Mouse (Mus musculus) cerebellum, postnatal 10 days (tissue): ENCODE measurements around the gene Ppdpf.
A peak's percentile ranks its signal among the peaks of the same experiment; 100 is the strongest.

Source experiments
- DNase-seq, 2 experiments: peaks; one replicate each; pipeline ENCODE4 v3.0.0; 2021; ENCODE audit warnings: mixed read lengths in 2 of 2

Gene Ppdpf

DNA sequence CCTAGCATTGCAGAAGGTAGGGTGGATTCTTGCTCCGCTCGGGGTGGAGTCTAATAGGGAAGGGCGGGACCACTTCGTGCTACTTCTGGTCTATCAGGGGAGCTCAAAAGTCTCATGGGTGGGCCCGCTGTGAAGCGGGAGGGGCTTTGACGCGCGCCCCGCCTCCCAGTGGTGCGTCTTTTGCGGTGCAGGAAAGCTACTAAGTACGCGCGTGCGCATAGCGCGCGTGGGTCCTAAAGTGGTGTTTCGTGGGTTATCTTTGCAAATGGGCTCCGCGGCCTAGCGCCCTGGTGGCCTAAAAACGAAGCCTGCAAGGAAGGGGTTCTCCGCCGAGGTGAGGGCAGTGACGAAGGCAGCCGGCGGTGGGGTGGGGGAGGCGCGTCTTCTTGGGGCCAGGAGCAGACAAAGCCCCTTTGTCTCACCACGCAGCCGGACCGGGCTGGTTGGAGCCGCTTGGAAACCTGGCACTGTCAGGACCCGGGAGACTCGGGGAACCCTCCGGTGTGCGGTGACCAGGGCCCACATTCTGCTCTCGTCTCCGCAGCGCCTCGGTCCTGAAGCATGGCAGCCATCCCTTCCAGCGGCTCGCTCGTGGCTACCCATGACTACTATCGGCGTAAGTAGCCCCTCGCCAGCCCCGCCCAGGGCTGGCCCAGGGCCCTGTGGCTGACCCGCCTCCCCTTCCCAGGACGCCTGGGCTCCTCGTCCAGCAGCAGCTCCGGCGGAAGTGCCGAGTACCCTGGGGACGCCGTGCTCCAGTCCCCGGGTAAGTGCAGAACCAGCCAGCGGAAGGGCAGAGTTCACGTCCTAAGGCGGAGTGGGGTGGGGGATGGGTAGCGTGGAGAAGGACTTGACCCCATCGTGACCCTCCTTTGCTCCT, at the start of gene Ppdpf:
Gene Ppdpf (plus strand): TSS at position 127 of the 880 bp plus-strand sequence.
- peak; percentile 87 to 89 for DNase-seq

DNA sequence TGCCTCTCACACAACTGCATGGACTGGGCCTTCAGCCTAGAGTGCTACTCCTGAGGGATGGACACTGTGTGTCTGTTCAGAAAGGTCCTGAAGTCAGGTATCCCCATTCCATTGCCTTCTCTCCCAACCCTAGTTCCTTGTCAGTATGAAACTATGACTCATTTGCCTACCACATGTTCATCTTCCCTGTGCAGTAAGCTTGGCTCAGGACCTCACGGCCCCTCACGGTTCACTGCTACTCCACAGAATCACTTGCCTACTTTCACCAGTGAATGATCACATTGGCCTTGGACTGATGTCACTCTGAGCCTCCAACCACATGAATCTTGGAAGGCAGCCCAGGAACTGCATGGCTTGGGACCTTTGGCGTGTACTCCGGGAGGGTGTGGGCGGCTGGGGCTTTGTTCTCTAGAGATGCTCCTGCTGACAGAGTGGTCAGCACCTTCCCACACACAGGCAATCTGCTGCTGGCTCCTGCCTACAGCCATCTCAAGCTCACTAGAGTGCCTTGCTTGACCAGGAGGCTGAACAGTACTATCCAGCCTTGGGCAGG, 47.3 kb upstream of the Ppdpf start:
- DNase-seq: peak; percentile 74 to 76

DNA sequence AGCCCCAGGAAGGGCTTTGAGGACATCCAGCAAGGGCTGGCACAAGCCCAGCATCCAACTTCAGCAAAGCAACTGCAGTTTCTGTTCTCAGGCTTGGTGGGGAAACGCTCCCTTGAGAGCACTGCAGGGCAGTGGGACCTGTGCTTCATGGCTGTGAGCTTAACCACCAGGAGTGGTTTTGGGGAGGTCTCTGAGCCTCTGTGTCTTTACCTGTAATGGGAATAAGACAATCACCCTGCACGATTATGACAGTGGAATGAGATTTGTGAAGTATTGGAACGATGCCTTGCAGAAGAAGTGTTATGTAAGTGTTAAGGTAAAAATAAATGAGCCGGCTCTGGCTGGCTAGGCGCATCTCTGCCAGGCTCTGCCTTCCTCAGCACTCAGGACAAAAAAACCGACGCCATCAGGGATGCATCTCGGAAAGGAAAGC, 44.3 kb upstream of the Ppdpf start:
- no peak for DNase-seq

DNA sequence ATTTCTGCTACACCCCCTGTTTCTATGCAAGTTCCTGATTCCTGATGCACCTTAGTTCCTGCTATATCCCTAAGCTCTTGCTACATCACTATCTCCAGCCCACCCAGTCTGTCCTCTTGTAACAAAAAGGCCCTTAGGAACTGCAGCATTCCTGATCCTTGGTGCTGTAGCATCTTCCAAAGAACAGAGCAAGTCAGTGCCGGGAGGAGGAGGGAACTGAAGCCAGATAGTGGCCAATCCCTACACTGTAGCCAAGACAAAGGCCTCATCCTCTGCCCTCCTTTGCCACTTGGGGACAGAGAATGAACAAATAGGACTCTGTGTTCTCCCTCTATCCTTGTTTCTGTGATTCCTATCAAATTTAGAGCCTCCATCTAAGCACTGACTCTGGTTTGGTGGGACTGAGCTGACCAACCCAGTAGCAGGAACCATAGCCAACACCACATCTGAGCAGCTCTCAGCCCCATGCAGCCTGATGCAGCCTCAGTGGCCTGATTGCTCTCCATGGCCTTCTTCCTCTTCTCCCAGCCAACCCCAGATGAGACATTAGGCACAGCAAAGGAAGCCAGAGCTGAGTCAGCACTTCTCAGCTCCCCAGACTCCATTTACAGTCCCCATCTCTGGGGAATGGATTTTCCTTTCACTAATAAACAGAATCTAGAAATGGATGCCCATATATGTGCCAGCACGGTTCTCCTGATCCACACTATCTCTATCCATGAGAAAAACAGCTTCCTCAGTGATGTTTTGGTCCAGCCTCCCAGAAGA, 43.4 kb upstream of the Ppdpf start:
- no peak for DNase-seq

DNA sequence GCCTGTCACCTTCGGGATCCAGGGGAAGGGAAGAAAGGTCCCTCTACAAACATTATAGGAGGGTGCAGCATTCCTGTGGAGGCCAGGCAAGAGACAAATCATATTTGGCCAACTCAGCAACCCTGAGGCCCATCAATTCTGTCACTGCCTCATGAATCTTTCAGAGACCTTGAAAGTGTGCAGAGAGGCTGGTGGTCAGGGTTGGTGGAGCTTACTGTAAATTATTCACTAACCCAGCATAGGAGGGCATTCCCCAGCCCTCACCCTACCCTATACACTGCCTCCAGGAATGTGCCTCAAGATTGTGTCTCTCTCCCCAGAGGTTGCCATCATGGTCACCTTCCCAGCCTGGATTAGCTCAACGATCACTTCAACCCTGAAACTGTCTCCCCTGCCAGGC, 42.4 kb upstream of the Ppdpf start:
- no peak for DNase-seq

DNA sequence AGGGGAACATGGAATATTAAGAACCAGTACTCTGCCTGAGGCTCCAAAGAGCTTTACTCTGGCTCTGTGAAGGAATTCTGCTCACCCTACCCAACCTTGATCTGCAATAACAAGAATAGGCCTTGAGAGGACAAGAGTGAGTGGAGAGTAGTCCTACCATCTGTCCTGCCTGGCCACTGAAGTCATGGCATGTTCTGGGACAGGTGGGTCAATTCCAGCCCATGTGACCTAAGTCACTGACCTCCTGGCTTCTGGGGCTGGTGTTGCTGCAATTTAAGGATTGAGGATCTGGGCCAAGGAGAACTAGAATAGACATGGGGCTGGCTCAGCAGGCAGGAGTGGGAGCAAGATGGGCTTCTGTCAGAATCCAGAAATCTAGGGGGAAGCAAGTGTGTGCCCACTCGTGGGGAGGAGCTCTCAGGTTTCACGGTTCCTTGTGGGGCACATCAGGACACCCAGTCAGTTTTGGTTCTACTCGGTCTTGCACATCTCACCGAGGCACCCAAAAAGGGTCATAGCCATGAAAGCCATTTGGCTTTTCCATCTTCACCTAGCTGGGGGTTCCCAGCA, 40.0 kb upstream of the Ppdpf start:
- DNase-seq: no peak

DNA sequence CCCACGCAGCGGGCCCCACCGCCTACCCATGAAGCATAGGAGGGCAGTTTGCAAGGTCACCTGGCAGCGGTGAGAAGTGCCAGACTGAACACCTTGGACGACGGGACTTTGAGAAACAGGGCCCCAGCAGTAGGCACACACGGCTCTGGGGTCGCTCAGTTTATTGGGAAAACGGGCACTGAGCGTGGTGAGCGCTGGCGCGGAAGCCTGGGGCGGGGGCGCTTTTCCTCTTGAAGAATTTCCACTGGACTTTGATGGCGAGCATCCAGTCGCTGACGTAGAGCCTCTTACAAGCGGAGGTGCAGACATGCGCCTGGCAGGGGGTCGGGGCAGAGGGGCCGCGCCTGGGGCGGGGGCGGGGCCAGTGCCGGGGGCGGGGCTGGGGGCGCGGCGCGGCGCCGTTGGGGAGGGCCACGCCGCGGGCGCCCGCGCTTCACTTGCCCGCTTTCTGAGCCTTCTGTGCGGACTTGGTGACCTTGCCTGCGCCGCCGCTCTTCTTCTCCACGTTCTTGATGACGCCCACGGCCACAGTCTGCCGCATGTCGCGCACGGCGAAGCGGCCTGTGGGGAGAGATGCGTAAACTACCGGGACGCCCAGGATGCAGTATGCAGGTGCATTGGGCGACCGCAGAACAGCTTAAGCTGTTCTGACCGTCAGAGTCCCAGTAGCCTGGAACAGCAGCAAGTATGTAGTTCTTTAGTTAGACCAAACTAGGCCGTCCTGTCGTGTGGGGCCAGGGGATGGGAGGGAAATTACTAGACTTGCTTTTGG, 39.3 kb upstream of the Ppdpf start:
- peak; percentile 77 to 81 for DNase-seq

DNA sequence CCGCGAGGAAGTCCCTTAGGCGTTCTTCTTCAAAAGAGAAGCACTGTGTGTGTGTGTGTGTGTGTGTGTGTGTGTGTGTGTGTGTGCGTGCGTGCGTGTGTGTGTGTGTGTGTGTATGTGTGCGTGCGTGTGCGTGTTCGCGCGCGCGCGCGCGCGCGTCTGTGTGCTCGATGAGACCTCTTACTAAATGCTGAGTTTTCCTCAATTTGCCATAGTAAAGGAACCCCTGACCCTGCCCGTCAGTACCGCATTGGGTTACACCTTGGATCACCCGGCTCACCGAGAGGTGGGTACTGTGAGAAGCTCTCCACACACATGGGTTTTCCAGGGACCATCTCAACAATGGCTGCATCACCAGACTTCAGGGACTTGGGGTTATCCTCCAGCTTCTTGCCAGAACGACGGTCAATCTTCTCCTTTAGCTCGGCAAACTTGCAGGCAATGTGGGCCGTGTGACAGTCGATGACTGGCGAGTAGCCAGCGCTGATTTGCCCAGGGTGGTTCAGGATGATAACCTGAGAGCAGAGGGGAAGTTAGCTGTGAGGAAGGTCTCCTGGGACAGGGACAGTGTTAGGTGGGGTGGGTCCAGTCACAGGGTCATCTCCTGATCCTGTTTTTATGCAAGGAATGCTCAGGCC, 38.6 kb upstream of the Ppdpf start:
- peak in 1 of 2 experiments; percentile 59 for DNase-seq

DNA sequence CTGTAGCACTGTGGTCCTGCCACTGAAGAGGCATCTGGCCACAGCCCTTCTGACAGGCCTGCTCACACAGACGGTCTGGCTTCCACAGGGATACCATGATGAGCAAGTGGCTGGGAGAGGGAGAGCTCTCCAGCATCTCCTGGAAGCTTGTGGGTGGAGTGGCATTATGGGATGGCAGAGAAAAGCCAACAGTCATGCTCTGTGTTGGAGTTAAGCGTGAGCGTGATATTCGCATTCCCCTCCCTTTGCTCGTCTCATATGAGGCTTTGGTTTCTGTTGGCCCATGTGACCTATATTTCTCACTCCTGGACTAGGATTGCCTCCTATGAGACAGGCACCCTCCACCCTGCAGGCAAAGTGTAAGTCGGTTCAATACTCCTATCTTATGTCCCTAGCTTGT, 36.8 kb upstream of the Ppdpf start:
- DNase-seq: no peak

DNA sequence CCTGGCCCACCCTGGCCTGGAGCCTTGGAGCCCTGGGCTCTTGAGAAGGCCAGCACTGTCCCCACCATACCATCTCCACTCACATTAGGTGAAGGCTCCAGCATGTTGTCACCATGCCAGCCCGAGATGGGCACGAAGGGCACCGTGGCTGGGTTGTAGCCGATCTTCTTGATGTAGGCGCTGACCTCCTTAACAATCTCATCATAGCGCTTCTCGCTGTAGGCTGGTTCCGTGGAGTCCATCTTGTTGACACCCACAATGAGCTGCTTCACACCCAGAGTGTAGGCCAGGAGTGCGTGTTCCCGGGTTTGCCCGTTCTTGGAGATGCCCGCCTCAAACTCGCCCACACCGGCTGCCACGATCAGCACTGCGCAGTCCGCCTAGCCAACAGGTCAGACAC, 34.3 kb upstream of the Ppdpf start:
- peak in 1 of 2 experiments; percentile 21 for DNase-seq

DNA sequence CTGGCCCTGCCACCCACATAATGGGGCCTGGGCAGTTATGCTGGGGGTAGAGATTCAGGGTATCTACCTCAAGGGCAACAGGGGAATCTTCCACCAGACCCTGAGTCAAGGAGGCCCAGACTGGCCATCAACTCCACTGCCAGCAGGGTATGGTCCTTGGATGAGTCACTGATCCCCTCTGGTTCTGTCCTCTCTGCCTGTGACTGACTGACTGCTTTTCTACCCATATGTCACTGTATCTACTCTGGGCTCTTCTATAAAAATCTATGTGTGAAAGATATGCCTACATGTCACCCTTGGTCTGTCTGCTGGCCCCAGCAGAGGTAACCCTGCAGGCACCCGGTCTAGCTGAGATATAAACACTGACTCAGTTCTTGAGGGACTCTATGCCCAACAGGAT, 33.9 kb upstream of the Ppdpf start:
- DNase-seq: no peak

DNA sequence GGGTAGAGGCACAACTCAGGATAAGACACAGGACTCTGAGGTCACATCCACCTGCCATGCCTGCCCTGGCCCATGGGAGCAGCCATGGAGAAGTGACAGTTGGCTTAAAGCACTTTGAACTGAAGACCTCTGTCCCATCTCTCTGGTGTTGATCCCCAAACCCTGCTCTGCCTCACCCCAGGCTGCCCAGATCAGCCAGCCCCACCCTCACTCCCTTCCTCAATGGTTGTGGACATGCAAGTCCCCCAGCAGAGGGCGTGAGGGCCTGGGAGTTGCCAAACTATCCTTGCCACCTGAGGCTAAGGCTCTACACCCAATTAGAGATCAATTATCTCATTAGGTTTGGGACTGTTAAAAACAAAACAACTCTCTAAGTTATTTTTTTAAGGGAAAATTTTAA, 33.2 kb upstream of the Ppdpf start:
- DNase-seq: peak; percentile 73 to 81

DNA sequence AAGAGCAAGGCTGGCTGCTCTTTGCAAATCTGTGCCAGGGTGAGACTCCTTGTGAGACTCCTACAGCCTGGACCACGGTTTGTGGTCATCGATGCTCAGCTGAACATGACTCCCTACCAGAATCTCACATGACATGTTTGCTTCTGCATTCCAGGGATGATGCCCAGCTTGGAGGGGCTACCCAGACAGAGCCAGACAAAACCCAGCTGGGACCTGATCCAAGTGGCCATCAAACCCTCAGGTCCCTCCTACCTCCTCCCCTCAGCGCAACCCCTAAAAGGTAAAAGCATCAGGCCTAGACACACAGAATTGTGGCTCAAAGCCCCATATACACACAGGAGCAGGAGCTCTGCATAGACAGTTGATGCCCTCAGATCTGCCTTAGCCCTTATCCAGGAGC, 32.7 kb upstream of the Ppdpf start:
- DNase-seq: peak; percentile 28 to 34

DNA sequence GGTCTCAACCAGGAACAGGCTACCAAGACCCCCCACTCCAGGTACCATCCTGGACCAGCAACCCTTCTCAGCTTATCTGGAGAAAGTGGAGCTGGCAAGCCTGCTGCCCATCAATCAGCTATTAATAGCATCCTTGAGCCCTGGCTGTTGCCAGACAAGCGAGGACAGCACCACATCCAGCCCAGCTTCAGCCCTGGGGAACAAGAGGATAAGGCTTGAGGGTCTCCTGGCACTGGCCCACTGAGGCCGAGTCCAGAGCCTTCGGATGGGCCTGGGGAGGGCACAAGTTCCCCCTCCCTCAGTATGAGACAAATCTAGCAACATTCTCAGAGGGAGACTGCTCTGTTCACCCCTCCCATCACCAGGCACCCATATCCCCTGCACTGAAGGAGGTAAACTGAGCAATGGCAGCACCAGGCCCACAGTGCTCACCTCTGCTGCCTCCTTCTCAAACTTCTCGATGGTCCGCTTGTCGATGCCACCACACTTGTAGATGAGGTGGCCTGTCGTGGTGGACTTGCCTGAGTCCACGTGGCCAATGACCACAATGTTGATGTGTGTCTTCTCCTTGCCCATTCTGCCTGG, 32.1 kb upstream of the Ppdpf start:
- peak; percentile 26 to 35 for DNase-seq

DNA sequence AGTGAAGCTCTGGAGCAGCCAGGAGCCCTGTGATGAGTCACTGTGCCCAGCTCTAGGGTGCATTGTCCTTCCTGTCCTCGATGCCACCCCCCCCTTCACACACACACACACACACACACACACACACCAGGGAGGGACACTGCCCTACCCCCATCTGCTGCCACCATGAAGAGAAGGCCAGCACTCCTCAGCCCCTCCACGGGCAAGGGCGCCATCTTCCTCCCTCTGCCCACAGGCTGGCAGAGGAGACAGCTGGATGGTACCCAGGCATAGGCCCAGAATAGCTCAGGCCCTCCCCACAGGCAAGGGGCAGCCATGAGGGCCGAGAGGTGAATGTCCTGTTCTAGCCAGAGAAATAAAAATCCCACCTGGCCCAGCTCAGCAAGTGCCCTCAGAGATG, 31.2 kb upstream of the Ppdpf start:
- DNase-seq: peak; percentile 78 to 79

DNA sequence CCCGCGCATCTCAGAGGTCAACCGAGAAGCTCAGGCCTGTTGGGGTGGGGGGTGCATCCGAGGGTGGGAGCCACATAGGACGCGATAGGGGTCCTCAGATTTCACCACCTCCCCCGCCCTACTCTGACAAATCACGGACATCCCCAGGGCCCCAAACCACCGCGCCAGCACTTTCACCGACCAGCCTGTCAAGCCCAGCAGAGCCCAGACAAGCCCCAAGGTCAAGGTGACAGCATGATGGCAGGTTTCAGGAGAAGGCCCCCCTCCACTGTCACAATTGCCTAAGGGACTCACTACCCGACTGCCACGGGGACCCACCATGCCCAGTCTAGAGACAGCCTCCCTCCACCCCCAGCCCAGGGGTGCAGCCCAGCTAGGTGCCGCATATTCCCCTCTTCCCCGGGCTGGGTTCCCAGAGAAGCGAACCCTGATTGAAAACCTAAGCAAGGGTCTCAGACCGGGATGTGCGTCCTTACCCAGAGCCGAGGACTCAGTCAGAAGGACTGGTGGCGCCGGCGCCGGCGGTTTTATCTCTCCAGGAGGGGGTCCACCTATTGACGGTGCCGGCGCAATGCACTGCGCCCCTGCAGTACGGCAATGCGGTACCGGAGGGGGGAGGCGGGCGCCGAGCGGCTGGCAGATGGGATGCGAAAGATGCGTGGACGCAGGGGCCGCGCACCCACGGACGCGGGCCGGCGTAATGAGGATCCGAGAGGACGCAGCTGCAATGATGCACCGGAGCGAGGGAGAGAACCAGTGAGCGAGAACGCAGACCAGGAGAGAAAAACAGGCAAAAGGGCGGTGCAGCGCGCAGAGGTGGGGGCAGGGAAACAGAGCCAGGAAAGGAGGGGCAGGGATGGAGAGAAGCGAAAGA, 30.6 kb upstream of the Ppdpf start, which contains the start of gene Eef1a2:
Gene Eef1a2 (minus strand): TSS at position 767 of the 874 bp plus-strand sequence.
- DNase-seq: peak; percentile 88 to 90

DNA sequence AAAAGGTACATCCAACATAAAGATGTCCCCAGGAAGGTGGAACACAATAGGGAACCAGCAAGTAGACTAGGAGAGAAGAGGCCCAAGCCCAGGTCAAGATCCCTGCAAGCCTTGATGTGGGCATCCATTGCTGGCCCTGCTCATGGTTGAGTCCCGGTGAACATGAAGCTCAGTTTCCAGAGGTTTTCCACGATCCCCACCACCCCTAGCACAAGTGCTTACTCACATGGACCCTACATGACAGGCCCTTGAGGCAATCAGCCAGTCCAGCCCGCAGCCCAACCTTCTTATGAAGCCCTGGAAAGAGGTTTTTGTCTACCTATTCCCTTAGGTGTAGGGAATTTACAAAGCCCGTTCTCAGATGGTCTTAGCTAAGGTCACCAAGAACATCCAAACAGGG, 29.9 kb upstream of the Ppdpf start:
- peak in 1 of 2 experiments; percentile 24 for DNase-seq

DNA sequence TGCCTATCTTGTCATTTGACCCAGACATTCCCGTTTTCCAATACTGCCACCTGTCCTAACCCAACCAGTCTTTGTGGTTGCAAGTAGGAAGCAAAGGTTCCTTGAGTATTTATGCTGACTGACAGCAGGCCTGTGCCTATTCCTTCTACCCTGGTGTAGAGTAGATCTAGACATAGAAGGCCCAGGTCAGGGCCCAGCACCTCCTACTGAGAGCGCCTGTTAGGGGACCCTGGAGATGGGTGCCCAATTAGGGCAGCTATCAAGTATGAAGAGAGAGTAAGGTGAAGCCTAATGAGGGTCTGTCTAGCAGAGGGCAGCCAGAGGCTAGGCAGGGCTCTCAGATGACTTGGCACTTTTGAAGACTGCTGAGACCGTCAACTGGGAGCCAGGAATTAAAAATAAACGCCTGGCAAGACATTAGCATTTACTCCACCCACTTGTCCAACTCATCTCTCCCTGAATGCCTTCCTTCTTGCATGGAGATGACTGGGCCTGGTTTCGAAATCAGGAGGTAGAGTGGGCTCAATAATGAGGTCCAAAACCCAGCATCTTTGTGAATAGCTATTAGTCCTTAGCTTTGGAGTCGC, 29.2 kb upstream of the Ppdpf start:
- DNase-seq: peak; percentile 15 to 16

DNA sequence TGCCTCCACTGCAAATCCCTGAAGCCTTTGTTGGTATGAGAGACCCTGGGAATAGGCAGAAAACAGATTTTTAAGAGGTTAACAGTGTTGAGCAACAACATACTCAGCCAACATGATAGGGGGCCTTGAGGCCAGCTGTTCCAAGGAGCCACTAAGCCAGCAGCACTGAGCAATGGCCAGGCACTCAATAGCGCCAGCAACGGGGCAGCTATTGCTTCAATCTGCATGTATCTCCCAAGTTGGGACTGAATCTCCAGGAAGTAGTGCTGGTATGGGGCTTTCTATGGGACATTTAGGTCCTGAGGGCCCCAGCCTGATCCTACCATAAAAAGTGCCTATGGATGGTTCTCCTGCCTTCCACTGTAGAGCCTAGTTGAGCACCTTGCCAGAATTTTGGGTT, 28.6 kb upstream of the Ppdpf start:
- peak in 1 of 2 experiments; percentile 17 for DNase-seq

DNA sequence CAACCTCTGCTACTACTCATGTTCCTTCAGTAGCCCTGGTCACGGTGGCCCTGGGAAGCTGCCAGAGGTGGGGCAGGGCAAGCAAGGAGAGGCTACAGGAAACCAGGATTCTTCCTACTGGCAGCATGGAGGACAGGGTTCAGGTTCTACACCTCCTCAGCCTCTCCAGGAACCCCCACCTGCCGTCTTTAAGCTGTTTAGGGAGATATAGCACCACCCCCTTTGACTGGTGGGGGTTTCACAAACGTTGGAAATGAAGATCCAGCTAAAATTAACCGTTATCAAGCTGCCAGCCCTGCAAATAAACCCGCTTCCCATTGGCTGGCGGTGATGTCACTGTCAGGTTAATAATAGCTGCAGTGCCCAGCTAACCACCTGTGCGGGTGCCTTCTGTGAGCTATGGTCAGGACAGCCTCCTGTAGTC, 27.9 kb upstream of the Ppdpf start:
- peak; percentile 55 to 68 for DNase-seq
